Mouse (Mus musculus) kidney, embryonic 14.5 days (tissue): Measurements from ENCODE around the gene Ptprk. TPM values are rescaled to one million over a fixed set of nuclear protein-coding genes. Genes with fewer than 3 reads are reported as not detected.

Source experiments
- ATAC-seq: fragments of 200-750 bp; cut with Nextera tagmentation; 2 replicates; pipeline ENCODE4 v1.8.0; 2017; ENCODE audit warnings: moderate number of reproducible peaks, mild to moderate bottlenecking, moderate TSS enrichment, moderate library complexity; ENCODE audit not compliant: low FRiP score, low TSS enrichment
- H3K27ac ChIP-seq: fragments of 300-500 bp; sonication (generic); 2 replicates; pipeline ENCODE4 v1.5.1; 2014; ENCODE audit warnings: low read depth, mild to moderate bottlenecking, low read length, moderate library complexity, mixed read lengths
- H3K27me3 ChIP-seq: fragments of 300-500 bp; sonication (generic); 2 replicates; pipeline ENCODE4 v1.6.1; 2014; ENCODE audit warnings: mild to moderate bottlenecking, low read length; ENCODE audit not compliant: control insufficient read depth, insufficient read depth
- H3K36me3 ChIP-seq: fragments of 300-500 bp; sonication (generic); 2 replicates; pipeline ENCODE4 v1.6.1; 2014; ENCODE audit warnings: low read length, mixed read lengths; ENCODE audit not compliant: control insufficient read depth, insufficient read depth
- H3K4me1 ChIP-seq: fragments of 300-500 bp; sonication (generic); 2 replicates; pipeline ENCODE4 v1.6.1; 2014; ENCODE audit warnings: low read length, mixed read lengths; ENCODE audit not compliant: control insufficient read depth, insufficient read depth
- H3K4me2 ChIP-seq: fragments of 300-500 bp; sonication (generic); replicated peaks from 2 replicates; pipeline ENCODE4 v1.6.1; 2014; ENCODE audit warnings: low read depth, mild to moderate bottlenecking, low read length
- H3K4me3 ChIP-seq: fragments of 300-500 bp; sonication (generic); 2 replicates; pipeline ENCODE4 v1.5.1; 2014; ENCODE audit warnings: mild to moderate bottlenecking, low read length
- H3K9ac ChIP-seq: fragments of 300-500 bp; sonication (generic); 2 replicates; pipeline ENCODE4 v1.6.1; 2014; ENCODE audit warnings: low read depth, mild to moderate bottlenecking, low read length, moderate library complexity
- H3K9me3 ChIP-seq: fragments of 300-500 bp; sonication (generic); 2 replicates; pipeline ENCODE4 v1.6.1; 2016; ENCODE audit warnings: low read length; ENCODE audit not compliant: control insufficient read depth
- WGBS: fragments of 180-500 bp; shearing (Covaris S2); extraction: QIAGEN DNeasy Blood & Tissue Kit; methylation state at CpG from one replicate; pipeline ENCODE4 v1.1.7; 2014; 5-methylcytosine and 5-hydroxymethylcytosine counted together
- polyA plus RNA-seq: library from polyadenylated mRNA; unstranded; fragments of >200 nt; fragmentation: Nextera tagmentation; extraction: Ambion mirVana; gene quantifications from 2 replicates; pipeline ENCODE4 v1.2.1, GENCODE M21; 2014

Ptprk gene
- polyA plus RNA-seq, 1 experiment from 2014 or later, result 42.7 TPM

DNA sequence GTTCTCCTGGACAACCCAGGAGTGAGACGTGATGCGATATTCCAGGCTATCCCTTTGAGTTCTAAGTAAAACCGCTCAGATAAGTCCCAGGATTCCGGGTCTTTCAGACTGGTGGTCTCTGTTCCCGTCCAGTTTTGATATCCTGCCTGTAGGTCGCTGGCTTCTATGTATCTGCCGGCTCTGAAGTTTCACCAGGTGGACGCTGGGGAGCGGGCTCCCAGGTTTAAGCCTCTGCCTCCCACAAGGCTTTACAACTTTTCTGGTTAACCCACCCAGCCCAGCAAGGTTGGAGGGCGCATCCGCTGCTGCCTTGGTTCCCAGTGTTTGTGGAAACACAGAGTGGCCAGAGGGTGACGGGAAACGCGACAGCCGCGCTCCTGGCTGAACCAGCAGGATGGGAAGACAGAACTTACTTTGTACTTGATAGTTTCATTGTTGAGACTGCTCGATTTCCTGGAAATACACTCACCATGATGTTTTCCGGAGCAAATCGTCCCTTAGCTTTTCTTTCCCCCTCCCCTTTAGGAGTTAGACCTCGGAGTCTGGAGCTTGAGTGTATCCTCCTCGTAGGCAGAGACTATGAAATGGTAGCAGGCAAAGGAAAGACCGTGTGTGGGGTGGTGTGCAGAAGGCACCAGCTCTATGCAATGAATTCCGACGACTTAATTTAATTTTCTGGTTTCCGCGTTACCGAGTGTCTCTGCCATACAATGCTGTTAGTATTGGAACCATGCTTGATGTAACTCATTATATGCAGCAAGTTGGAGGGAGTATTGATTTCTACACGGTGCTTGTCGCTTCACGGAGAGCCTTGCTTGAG, 1.6 kb downstream of the Ptprk start:
- ATAC-seq, result peak; percentile 26

GRCm38 (mm10) chr10:28078270-28078669, 3.6 kb downstream of the Ptprk start:
- Histone ChIP-seq H3K27me3 (no peaks in the 10 kb centered on the region), H3K4me3 (no peak overlapping the region), H3K9ac (no peak overlapping the region), H3K4me2 (no peak overlapping the region), H3K36me3 (no peaks in the 10 kb centered on the region), H3K27ac (no peak overlapping the region), H3K9me3 (no peaks in the 10 kb centered on the region), H3K4me1 (peaks cover 13% of the 10 kb centered on the region; the same call in 1 of the 2 replicates)
- 93% methylated on average over 1 of the region's 1 CpGs for WGBS
- no peak for ATAC-seq

More for the DNA sequence above, 1.6 kb downstream of the Ptprk start:
- no peaks in the 10 kb centered on the region for H3K36me3 ChIP-seq
- H3K9me3 ChIP-seq, result no peaks in the 10 kb centered on the region
- WGBS, result 1% methylated on average over 30 of the region's 30 CpGs
- peak overlapping the region; percentile 94 for H3K27ac ChIP-seq
- no peaks in the 10 kb centered on the region for H3K27me3 ChIP-seq
- H3K4me2 ChIP-seq, result peak overlapping the region; percentile 79
- H3K4me3 ChIP-seq, result peak overlapping the region; percentile 79
- H3K9ac ChIP-seq, result peak overlapping the region; percentile 90
- H3K4me1 ChIP-seq, result peaks cover 10% of the 10 kb centered on the region; the same call in 1 of the 2 replicates

- Histone ChIP-seq H3K9ac (no peak overlapping the region), H3K4me2 (no peak overlapping the region), H3K27ac (no peak overlapping the region), H3K9me3 (no peaks in the 10 kb centered on the region), H3K4me1 (0 out of 2 replicates have a peak, but pooled peaks cover 10% of the 10 kb centered on the region), H3K4me3 (no peak overlapping the region), H3K27me3 (no peaks in the 10 kb centered on the region), H3K36me3 (no peaks in the 10 kb centered on the region)
- ATAC-seq, result no peak
- 84% methylated on average over 2 of the region's 2 CpGs for WGBS
Measured at GRCm38 (mm10) chr10:28081221-28081620, 6.6 kb downstream of the Ptprk start.

DNA sequence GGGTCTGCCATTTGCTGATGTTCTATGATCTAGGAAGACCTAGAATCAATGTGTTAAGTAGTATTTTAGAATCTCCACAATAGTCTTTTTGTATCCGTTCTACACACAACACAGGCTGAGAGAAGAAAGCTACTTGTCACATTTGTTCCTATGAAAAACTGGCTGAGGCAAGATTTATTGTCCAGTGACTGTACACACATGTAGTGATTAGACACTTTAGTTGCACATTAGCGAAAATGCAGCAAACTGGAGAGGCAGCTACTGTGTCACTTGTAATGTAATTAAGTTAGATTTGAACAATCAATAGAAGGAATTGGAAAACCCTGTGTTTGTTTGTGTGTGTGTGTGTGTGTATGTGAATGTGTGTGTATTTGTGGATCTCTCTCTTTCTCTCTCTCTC, 8.6 kb downstream of the Ptprk start:
- H3K9me3 ChIP-seq, result no peaks in the 10 kb centered on the region
- H3K27ac ChIP-seq, result no peak overlapping the region
- H3K4me2 ChIP-seq, result no peak overlapping the region
- no peaks in the 10 kb centered on the region for H3K36me3 ChIP-seq
- 67% methylated on average over 2 of the region's 2 CpGs for WGBS
- H3K4me3 ChIP-seq, result no peak overlapping the region
- no peak for ATAC-seq
- no peaks in the 10 kb centered on the region for H3K27me3 ChIP-seq
- 0 out of 2 replicates have a peak, but pooled peaks cover 9% of the 10 kb centered on the region for H3K4me1 ChIP-seq
- H3K9ac ChIP-seq, result no peak overlapping the region

DNA sequence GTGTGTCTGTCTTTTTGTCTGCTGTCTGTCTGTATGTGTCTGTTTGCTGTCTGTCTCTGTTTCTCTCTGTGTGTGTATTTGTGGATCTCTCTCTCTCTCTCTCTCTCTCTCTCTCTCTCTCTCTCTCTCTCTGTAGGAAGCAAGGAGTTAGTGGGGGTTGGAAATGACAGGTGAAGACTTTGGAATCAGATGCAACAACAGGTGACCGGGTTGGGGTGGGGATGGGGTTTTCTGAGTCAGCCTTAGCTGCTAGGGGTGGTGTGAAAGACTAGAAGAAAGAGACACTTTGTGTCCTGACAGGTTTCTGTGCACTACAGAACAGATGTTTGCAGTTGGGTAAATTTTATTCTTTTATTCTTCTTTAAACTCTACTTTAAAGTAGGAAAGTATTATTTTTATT, 9.0 kb downstream of the Ptprk start:
- Histone ChIP-seq H3K27ac (no peak overlapping the region), H3K9me3 (no peaks in the 10 kb centered on the region), H3K4me3 (no peak overlapping the region), H3K4me1 (0 out of 2 replicates have a peak, but pooled peaks cover 9% of the 10 kb centered on the region), H3K27me3 (no peaks in the 10 kb centered on the region), H3K9ac (no peak overlapping the region), H3K36me3 (no peaks in the 10 kb centered on the region), H3K4me2 (no peak overlapping the region)
- 71% methylated on average over 1 of the region's 1 CpGs for WGBS
- ATAC-seq, result no peak

GRCm38 (mm10) chr10:28087341-28087740, 12.7 kb downstream of the Ptprk start:
- Histone ChIP-seq H3K36me3 (no peaks in the 10 kb centered on the region), H3K4me2 (no peak overlapping the region), H3K4me3 (no peak overlapping the region), H3K27me3 (no peaks in the 10 kb centered on the region), H3K27ac (no peak overlapping the region), H3K9ac (no peak overlapping the region), H3K4me1 (0 out of 2 replicates have a peak, but pooled peaks cover 5% of the 10 kb centered on the region), H3K9me3 (no peaks in the 10 kb centered on the region)
- WGBS, result 36% methylated on average over 6 of the region's 6 CpGs
- ATAC-seq, result no peak

- Histone ChIP-seq H3K4me2 (no peak overlapping the region), H3K4me3 (no peak overlapping the region), H3K36me3 (no peaks in the 10 kb centered on the region), H3K9me3 (no peaks in the 10 kb centered on the region), H3K27ac (no peak overlapping the region), H3K9ac (no peak overlapping the region), H3K4me1 (0 out of 2 replicates have a peak, but pooled peaks cover 5% of the 10 kb centered on the region), H3K27me3 (no peaks in the 10 kb centered on the region)
- no peak for ATAC-seq
- 66% methylated on average over 3 of the region's 3 CpGs for WGBS
Measured at GRCm38 (mm10) chr10:28087749-28088148, 13.1 kb downstream of the Ptprk start.

DNA sequence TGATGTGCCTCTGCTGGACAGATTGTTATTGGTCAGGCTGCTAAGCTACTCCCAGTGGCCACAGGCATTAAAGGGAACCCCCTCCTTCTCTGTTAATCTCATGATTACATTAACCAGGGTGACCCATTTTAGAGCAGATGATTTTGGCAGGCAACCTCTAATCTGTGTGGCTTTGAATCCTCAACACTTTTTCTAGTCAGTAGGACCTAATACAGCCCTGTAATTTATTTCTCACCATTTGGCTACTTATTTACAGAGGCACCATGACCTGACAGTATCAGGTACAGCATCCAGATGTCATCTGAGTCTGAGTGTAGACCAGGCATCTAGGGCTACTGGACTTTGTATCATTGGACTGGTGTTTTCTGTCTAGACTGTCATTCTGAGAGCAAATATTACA, 21.4 kb downstream of the Ptprk start:
- no peaks in the 10 kb centered on the region for H3K27me3 ChIP-seq
- ATAC-seq, result peak; percentile 76; the same call in 1 of the 2 replicates
- no peaks in the 10 kb centered on the region for H3K4me1 ChIP-seq
- H3K36me3 ChIP-seq, result no peaks in the 10 kb centered on the region
- H3K9me3 ChIP-seq, result no peaks in the 10 kb centered on the region
- H3K27ac ChIP-seq, result no peak overlapping the region
- H3K9ac ChIP-seq, result no peak overlapping the region
- H3K4me2 ChIP-seq, result no peak overlapping the region
- H3K4me3 ChIP-seq, result no peak overlapping the region

- H3K4me2 ChIP-seq, result no peak overlapping the region
- H3K9me3 ChIP-seq, result no peaks in the 10 kb centered on the region
- no peaks in the 10 kb centered on the region for H3K27me3 ChIP-seq
- H3K36me3 ChIP-seq, result no peaks in the 10 kb centered on the region
- H3K4me3 ChIP-seq, result no peak overlapping the region
- H3K9ac ChIP-seq, result no peak overlapping the region
- no peaks in the 10 kb centered on the region for H3K4me1 ChIP-seq
- 35% methylated on average over 7 of the region's 7 CpGs for WGBS
- no peak overlapping the region for H3K27ac ChIP-seq
- ATAC-seq, result no peak
Measured at GRCm38 (mm10) chr10:28097637-28098036, 23.0 kb downstream of the Ptprk start.
